Mouse (Mus musculus): Measurements from ENCODE around the gene Zfand3.

DNA sequence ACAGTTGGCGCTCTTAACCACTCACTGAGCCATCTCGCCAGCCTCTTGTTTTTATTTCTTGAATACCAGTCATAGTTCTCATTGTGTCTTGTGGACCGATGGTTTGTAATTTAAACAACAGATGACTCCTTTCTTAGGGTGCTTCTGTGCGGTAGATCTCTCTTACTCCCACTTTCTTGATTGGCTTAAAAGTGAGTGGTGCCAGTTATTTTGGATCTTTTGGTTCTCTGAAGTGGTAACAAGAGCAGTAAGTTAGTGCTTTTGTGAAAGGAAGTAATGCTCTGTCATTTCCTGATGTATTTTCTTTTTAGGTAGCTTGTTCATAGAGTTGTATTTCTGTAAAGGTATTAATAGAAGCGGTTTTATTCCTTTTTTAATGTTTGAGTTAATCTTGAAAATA is 42.1 kb downstream of the Zfand3 start:
- TF ChIP-seq CTCF (IDR thresholded peaks at IDR 0.05; ENCODE audit: insufficient read depth, low read length) (no peak), POLR2A (IDR thresholded peaks at IDR 0.05; ENCODE audit: borderline replicate concordance, extremely low read depth, low read depth, low read length) (no peak)
